Mouse (Mus musculus) hindbrain, postnatal 0 days (tissue): Measurements from ENCODE around the gene Ebf1. TPM values are rescaled to one million over a fixed set of nuclear protein-coding genes. Genes with fewer than 3 reads are reported as not detected.
A peak's percentile ranks its signal among the peaks of the same experiment; 100 is the strongest.

Experiments
- ATAC-seq: fragments of 200-750 bp; cut with Nextera tagmentation; 2 replicates; pipeline ENCODE4 v1.8.0; 2017; ENCODE audit warnings: mild to moderate bottlenecking, moderate TSS enrichment, moderate library complexity
- DNase-seq: peaks from one replicate; pipeline ENCODE4 v3.0.0-alpha.2; 2015; ENCODE audit warnings: low spot score
- H3K27ac ChIP-seq: fragments of 300-500 bp; sonication (generic); 2 replicates; pipeline ENCODE4 v1.5.1; 2014; ENCODE audit warnings: mild to moderate bottlenecking
- H3K27me3 ChIP-seq: fragments of 300-500 bp; sonication (generic); 2 replicates; pipeline ENCODE4 v1.6.1; 2014; ENCODE audit warnings: low read length, mixed read lengths; ENCODE audit not compliant: insufficient read depth
- H3K36me3 ChIP-seq: fragments of 300-500 bp; sonication (generic); 2 replicates; pipeline ENCODE4 v1.6.1; 2014; ENCODE audit warnings: low read length, mixed read lengths; ENCODE audit not compliant: insufficient read depth
- H3K4me1 ChIP-seq: fragments of 300-500 bp; sonication (generic); 2 replicates; pipeline ENCODE4 v1.6.1; 2014; ENCODE audit warnings: antibody characterized with exemption, low read length, mixed read lengths; ENCODE audit not compliant: insufficient read depth
- H3K4me2 ChIP-seq: fragments of 300-500 bp; sonication (generic); 2 replicates; pipeline ENCODE4 v1.6.1; 2014; ENCODE audit warnings: low read depth, mild to moderate bottlenecking, low read length, moderate library complexity, mixed read lengths
- H3K4me3 ChIP-seq: fragments of 300-500 bp; sonication (generic); 2 replicates; pipeline ENCODE4 v1.5.1; 2014; ENCODE audit warnings: low read length
- H3K9ac ChIP-seq: fragments of 300-500 bp; sonication (generic); replicated peaks from 2 replicates; pipeline ENCODE4 v1.6.1; 2014; ENCODE audit warnings: mild to moderate bottlenecking, low read length, moderate library complexity, mixed read lengths
- H3K9me3 ChIP-seq: fragments of 300-500 bp; sonication (generic); 2 replicates; pipeline ENCODE4 v1.6.1; 2016; ENCODE audit warnings: low read length, mixed read lengths
- CTCF ChIP-seq: IDR thresholded peaks from 2 replicates; pipeline ENCODE4 v1.5.1; 2016; ENCODE audit warnings: antibody characterized with exemption, control low read depth, low read depth
- WGBS: fragments of 180-500 bp; shearing (Covaris S2); extraction: QIAGEN DNeasy Blood & Tissue Kit; methylation state at CpG from one replicate; pipeline ENCODE4 v1.1.7; 2014; 5-methylcytosine and 5-hydroxymethylcytosine counted together
- polyA plus RNA-seq: library from polyadenylated mRNA; unstranded; fragments of >200 nt; fragmentation: Nextera tagmentation; extraction: Ambion mirVana; gene quantifications from 2 replicates; pipeline ENCODE4 v1.2.1, GENCODE M21; 2015
- total RNA-seq: library from RNA; depleted of rRNA; stranded (reverse); fragments of >200 nt; gene quantifications from 2 replicates; pipeline ENCODE4 v1.2.3, GENCODE M21; 2014

Gene Ebf1
- total and polyA plus RNA-seq, 2 experiments from 2014 or later: 67.1 to 71.7 TPM

- no peak for TF ChIP-seq CTCF
- Histone ChIP-seq H3K4me3 (0 out of 2 replicates have a peak overlapping the region, but pooled peaks have one; percentile 6), H3K9ac (0 out of 2 replicates have a peak overlapping the region, but pooled peaks have one; percentile 13), H3K36me3 (no peaks in the 10 kb centered on the region), H3K9me3 (no peaks in the 10 kb centered on the region), H3K4me1 (no peaks in the 10 kb centered on the region), H3K27me3 (no peaks in the 10 kb centered on the region), H3K27ac (peak overlapping the region; percentile 48; the same call in 1 of the 2 replicates), H3K4me2 (peak overlapping the region; percentile 40)
- peak; percentile 64 for DNase-seq
- ATAC-seq: no peak
- 52% methylated on average over 10 of the region's 10 CpGs for WGBS
Measured at GRCm38 (mm10) chr11:44626065-44626464, 8.9 kb downstream of the Ebf1 start.

- Histone ChIP-seq H3K4me2 (peak overlapping the region; percentile 7; the same call in 1 of the 2 replicates), H3K36me3 (no peaks in the 10 kb centered on the region), H3K4me3 (no peak overlapping the region), H3K4me1 (no peaks in the 10 kb centered on the region), H3K27ac (no peak overlapping the region), H3K9me3 (no peaks in the 10 kb centered on the region), H3K27me3 (no peaks in the 10 kb centered on the region), H3K9ac (no peak overlapping the region)
- TF ChIP-seq CTCF: no peak
- WGBS: 52% methylated on average over 4 of the region's 4 CpGs
- DNase-seq: no peak
- no peak for ATAC-seq
Measured at GRCm38 (mm10) chr11:44628412-44628811, 11.3 kb downstream of the Ebf1 start.

GRCm38 (mm10) chr11:44632064-44632968 is 15.2 kb downstream of the Ebf1 start:
- Histone ChIP-seq H3K36me3 (no peaks in the 10 kb centered on the region), H3K27me3 (no peaks in the 10 kb centered on the region), H3K4me1 (no peaks in the 10 kb centered on the region), H3K9ac (no peak overlapping the region), H3K4me3 (no peak overlapping the region), H3K4me2 (0 out of 2 replicates have a peak overlapping the region, but pooled peaks have one; percentile 1), H3K9me3 (no peaks in the 10 kb centered on the region), H3K27ac (no peak overlapping the region)
- ATAC-seq (no peak), DNase-seq (no peak)
- TF ChIP-seq CTCF: no peak
- 75% methylated on average over 15 of the region's 15 CpGs for WGBS

GRCm38 (mm10) chr11:44633001-44633693 is 16.0 kb downstream of the Ebf1 start:
- no peak for TF ChIP-seq CTCF

GRCm38 (mm10) chr11:44634552-44635193 is 17.6 kb downstream of the Ebf1 start:
- WGBS: 65% methylated on average over 6 of the region's 6 CpGs
- Histone ChIP-seq H3K9ac (no peak overlapping the region), H3K9me3 (no peaks in the 10 kb centered on the region), H3K27ac (no peak overlapping the region), H3K36me3 (no peaks in the 10 kb centered on the region), H3K4me3 (no peak overlapping the region), H3K4me2 (no peak overlapping the region), H3K27me3 (no peaks in the 10 kb centered on the region), H3K4me1 (no peaks in the 10 kb centered on the region)
- no peak for TF ChIP-seq CTCF
- no peak for DNase-seq
- no peak for ATAC-seq

More at GRCm38 (mm10) chr11:44633001-44633693, 16.0 kb downstream of the Ebf1 start:
- Histone ChIP-seq H3K4me3 (no peak overlapping the region), H3K27ac (no peak overlapping the region), H3K4me2 (no peak overlapping the region), H3K27me3 (no peaks in the 10 kb centered on the region), H3K9me3 (no peaks in the 10 kb centered on the region), H3K36me3 (no peaks in the 10 kb centered on the region), H3K9ac (no peak overlapping the region), H3K4me1 (no peaks in the 10 kb centered on the region)
- DNase-seq (no peak), ATAC-seq (no peak)
- WGBS: 80% methylated on average over 2 of the region's 2 CpGs

- ATAC-seq: no peak
- no peak for DNase-seq
- Histone ChIP-seq H3K4me1 (no peaks in the 10 kb centered on the region), H3K36me3 (no peaks in the 10 kb centered on the region), H3K4me2 (no peak overlapping the region), H3K27ac (no peak overlapping the region), H3K9me3 (no peaks in the 10 kb centered on the region), H3K27me3 (no peaks in the 10 kb centered on the region), H3K9ac (no peak overlapping the region), H3K4me3 (no peak overlapping the region)
- WGBS: 86% methylated on average over 1 of the region's 1 CpGs
- TF ChIP-seq CTCF: no peak
Measured at GRCm38 (mm10) chr11:44636241-44636640, 19.1 kb downstream of the Ebf1 start.
